Mouse (Mus musculus): ENCODE data around the gene Klf6.

The Klf6 gene

DNA sequence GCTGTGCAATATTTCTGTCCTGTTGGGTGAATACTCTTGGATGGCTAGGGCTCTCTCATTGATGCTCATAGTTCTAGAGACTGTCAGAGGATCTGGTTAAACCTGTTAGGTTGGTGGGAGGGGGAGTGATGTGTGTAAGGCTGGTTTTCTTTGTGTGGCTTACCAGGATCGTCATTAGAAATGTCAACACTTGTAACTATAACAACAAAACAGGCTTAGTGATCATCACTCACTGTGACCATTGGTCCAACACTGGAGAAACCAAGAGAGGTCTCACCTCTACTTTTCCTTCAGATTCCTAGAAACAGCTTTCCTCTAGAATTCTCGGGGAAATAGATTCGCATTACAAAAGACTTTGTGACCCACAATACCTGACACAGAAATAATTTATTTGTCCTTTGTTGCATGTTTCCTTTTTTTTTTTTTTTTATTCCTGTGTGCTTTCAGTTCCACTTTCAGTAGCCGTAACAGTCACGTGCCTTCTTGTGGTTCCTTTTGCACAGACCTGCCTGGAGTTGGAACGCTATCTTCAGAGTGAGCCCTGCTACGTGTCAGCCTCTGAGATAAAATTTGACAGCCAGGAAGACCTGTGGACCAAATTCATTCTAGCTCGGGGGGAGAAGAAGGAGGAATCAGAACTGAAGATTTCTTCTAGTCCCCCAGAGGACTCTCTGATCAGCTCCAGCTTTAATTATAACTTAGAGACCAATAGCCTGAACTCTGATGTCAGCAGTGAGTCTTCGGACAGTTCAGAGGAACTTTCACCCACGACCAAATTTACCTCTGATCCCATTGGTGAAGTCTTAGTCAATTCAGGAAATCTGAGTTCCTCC, 3.2 kb downstream of the Klf6 start:
- peak; percentile 29 for DNase-seq

DNA sequence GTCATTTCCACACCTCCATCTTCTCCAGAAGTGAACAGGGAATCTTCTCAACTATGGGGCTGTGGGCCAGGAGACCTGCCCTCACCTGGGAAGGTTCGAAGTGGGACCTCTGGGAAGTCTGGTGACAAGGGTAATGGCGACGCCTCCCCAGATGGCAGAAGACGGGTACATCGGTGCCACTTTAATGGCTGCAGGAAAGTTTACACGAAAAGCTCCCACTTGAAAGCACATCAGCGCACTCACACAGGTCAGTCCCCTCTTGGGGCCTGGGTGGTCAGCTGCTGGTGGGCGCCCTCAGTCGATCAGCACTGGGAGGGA, 3.8 kb downstream of the Klf6 start:
- no peak for DNase-seq

DNA sequence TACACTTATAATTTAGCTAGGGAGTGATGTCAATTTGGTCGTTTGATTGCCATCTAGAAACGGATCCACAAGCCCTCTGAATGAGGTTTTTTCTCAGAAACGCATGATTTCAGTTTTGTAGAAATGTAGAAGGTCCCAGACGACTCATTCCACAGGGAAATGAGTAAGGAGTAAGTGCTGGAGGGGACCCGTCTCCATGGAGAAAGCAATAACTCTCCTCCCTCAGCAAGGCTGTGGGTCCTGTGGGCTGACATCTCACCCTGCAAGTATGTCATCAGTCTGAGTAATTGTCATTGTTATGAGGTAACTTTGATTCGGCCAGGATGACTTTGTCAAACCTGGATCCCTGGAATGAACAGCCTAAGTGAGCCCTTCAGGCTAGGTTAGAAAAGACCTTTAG, 4.8 kb downstream of the Klf6 start:
- DNase-seq: no peak

DNA sequence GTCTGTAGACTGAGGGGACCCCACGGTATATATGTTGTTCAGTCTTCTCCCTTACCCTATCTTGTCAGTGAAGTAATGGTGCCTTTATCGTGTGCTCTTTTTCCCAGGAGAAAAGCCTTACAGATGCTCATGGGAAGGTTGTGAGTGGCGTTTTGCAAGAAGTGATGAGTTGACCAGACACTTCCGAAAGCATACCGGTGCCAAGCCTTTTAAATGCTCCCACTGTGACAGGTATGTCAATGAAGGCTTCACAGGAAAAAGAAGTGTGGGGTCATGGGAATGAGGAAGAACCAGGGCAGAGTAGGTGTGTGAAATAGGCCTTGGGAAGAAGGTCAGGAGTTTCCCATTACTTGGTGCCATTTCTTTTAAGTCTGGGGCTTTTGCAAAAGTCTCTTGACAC, 5.2 kb downstream of the Klf6 start:
- DNase-seq: no peak

DNA sequence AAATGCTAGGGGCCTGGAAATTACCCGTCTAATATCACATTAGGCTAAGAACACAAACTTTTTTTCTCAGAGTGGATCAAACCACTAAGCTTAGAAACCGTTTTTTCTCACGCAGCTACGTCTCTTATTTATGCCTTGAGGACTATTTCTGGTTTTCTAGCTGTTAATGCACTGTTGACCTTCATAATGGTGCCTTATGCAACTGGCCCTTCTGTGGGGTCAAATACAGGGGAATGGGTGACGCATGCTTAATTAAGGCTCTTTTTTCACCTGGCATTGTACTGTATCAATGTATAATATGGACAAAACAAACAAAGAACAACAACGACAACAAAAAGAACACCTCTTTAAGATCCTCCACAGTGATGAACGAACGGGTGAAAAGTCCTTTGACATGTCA, 7.1 kb downstream of the Klf6 start:
- no peak for DNase-seq

DNA sequence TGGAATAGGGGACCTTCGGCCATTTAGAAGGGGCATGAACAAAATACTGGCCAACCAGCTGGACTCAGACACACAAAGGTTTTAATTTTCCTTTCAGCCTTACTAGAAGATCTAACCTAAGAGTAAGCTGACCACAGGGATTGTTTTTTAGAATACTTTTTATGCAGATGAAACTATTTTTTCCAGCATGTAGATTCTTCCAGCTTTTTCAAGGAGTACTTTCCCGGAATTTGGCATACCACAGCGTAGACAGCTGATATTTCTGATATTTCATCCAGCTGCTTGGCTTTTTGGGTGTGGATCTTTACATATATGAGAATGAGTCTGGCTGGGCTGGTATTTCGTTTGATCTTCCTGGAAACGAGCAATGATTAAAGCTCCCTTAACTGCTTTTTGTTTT, 8.2 kb downstream of the Klf6 start:
- no peak for DNase-seq

DNA sequence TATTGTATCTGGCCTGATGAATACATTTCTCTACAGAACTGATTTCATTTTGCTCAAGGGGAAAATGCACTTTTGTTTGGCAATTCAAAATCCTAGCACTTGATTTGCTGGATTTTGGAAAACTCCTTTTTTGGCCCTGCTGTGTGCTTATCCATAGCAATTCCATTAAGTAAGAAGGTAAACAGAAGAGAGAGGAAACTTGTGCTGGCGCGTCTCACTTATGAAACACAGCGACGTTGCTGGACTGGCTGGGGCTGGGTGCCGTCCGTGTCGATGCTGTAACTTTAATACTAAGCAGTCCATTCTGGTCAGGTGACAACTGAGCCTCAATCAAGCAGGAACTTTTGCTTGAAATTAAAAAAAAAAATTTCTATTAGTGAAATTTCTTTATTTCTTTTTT, 8.6 kb downstream of the Klf6 start:
- no peak for DNase-seq

DNA sequence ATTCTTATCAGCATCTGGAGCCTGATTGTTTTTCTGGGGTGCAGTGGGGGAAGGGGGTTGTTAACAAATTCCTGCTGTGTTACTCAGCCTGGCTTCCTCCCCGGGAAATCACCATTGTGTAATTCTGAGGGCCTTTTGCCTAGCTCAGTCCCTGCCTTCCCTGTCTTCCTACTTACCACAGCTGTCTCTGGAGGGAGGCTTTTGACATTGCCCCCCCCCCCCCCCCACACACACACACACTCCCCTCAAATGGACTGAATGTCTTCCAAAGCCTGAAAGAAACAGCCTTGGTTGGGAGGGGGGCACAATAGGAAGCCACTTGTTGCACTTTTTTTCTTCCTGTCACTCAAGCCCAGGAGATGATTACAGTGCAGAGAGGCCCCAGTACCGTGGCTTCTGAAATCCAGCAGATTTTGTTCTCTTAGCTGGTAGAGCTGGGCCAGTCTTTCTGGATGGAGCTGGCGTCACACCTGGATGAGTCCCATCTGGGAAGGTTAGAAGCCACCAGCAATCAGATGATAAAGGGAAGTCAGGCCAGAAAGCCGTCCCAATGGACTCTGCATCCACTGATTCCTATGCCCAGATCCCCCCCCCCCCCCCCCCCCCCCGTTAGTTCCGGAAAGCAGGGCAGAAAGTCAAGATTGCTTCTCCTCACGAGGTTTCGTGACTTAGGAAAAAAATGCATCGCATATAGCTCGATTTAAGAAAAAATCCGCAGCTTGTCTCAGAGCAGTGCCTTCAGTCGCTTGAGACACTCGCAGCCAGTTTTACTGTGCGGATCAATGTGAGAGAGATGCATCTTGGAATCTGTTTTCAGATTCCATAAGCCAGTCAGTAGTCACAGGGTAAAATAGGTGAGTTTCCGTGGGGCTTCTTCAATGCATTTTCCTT, 9.3 kb downstream of the Klf6 start:
- DNase-seq: peak; percentile 19

DNA sequence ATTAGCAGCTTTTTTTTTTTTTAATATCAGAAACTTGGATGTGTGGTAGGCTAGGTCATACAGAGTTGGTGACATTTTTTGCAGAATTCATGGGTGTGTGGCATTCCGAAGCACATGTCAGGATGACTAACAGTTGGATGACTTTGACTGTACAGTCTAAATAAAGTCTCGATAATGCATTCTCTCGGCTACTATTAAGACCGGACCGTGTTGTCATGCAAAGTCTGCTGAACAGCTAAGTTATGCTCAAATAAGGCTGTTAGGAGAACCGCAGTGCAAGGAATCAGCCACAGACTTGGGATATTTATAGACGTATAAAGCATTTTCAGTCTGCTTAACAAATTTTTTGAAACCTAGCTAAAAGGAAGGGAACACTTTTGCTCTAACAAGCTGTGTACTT, 10.1 kb downstream of the Klf6 start:
- DNase-seq: no peak

DNA sequence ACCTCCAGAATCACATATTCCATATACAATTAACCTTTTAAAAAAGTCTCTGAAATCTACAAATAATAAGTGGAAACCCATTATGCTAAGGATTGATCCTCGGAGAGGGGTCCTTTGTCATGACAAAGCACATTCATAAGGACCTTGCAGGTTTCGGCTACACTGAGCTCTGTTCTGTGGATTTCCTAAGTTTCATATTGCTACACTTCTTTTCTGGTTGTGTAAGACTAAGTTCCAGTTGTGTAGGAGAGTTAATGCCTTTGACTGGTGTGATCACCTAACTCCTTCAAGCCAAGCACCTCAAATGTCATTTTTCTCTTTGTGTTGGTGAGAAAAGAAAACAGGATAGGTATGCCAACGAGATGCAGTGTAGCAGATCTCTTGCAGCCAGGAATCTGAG, 12.4 kb downstream of the Klf6 start:
- DNase-seq: no peak

DNA sequence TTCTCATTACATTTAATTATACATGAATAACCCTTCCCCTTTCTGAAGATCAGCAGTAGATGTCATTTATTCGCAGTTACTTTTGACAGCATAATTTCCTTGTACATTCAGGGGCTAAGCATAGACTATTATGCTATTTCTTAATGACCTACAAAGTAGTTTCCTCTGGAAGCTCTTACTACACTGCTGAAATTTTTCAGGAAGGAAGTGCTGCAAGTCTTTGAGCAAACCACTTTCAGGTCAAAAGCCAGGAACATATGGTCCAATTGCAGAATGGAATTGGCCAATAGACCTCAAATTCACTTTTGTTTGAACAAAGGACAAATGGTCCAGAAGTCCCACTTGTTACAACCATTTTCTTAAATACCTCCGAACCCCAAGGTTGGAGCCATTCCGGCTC, 14.2 kb downstream of the Klf6 start:
- no peak for DNase-seq

DNA sequence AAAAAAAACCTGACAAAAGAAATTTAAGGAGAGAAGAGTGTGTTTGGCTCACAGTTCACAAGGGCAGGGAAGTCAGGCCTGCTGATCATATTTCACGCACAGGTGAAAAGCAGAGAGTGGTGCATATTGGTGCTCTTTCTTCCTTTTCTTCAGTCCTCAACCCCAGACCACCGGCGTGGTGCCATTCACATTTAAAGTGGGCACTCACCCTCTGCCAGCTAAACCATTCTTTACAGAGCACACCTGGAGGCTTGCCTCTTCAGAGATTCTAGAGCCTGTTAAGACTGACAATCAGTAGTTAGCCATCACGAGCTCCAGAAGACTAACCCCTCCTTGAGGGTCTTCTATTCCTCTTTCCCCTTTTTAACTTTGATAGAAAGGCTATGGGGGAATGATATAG, 17.5 kb downstream of the Klf6 start:
- DNase-seq: no peak

DNA sequence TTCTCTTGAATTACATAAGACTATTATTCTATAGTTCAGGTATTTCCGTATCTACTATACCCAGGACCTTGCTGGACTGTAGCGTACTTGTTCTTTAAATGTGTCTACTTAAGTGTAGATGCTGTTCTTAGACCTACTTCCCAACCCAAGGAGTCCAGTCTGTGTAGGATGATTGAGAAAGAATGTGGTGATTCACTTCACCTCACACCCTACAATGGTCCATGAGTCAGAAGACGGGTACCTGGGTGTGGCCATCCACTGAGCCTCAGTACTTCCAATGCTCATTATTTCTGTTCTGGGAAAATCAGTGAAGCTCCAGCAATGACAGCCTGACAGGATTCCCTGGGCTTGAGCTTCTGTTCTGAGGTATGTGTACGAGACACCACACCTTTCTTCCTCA, 25.5 kb downstream of the Klf6 start:
- DNase-seq: no peak

DNA sequence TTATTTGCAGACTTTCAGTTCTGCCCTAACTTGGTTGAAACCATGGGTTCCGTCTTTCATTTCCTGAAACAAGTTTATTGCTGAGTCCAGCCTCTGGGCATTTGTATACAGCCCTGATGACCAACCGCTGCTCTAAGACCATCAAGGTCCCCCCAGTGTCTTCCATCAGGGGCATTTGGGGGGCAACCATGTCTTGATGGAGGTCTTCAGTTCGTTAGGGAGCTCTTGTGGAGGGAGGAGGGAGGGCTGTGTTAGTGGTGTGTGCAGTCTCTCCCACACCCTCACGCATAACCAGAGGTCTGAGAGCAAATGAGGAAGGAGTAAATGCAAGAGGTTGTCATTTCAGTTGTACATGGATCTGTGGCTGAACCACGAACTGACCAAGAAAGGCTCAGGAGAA, 26.9 kb downstream of the Klf6 start:
- DNase-seq: no peak

DNA sequence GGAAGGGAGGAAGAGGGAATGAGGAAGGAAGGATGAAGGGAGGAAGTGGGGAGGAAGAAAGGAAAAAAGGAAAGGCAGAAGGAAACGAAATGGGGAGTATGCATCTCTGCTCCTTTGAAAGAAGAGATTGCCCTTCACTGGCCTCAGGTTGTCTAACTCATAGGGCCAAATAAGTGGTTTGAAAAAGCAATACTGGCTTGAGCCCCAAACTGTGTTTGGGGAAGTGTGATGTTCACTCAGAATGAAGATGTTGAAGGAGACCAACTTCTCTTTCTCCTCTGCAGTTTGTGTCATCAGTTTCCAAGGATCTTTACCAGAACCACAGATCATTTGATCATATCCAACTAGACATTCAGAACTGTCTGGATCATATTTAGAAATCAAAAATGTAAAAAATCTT, 27.4 kb downstream of the Klf6 start:
- DNase-seq: no peak

DNA sequence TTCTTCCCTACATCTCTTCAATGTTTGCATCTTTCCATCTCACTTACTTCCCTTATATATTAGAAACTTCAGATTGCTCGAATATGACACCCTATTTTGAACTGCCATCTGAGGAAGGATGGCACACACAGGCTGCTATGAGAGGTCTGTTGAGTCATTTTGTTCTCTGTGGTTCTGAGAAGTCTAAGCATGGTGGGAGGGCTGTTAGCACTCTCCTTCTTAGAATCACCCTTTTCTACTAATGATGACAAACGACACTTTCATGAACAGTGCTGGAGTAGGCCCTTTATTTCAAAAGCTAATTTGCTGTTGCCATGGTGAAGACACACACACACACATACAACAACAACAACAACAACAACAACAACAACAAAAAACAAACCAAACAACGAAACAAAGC, 28.8 kb downstream of the Klf6 start:
- DNase-seq: no peak

DNA sequence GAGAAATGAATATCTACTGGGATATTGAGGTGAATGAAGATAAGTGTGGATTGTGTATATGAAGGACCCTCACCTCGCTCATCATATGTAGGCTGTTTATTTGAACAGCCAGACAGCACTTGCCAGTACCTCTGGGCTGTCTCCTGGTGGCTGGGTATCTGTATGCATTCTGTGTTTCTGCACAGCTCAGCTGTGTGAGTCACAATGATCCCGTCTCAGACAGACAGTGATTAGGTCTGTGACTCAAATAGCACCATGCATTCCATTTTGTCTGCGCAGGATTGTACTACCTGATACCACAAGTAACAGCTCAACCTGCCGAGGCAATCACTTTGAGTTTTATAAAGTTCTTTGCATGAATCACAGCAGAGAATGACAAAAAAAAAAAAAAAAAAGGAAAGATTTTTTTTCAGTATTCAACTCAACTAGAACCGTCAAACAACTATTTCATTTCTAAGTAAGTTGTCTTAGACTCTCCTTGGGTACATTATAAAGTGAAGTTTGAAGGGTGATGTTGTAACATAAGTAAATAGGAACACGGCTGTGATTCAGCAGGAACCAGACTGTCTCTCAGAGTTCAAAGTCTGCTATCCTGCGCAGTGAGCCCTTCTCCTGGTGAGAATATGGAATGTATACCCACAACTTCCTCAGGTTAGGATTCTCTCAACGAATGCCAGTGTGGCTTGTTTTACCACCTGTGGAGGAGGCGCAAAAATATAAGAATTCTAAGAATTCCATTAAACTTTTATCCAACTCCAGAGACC, 31.6 kb downstream of the Klf6 start:
- no peak for DNase-seq

DNA sequence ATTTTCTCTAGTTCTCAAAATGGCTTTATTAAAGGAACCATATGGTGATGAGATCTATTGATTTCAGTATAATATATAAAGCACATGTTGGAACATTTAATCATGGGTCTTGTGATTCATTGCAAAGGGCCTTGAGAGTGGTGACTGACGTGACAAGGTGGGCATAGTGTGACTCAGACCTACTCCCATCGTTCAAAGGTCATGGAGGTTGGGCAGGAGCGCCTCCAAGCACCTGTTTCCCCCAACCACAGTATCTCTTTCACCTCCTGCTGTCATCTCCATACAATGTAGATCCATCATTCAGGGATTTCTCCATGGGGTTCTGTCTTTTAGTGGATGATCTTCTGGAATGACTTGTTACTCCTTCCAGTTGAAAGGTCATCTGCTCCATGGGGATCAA, 33.6 kb downstream of the Klf6 start:
- no peak for DNase-seq

DNA sequence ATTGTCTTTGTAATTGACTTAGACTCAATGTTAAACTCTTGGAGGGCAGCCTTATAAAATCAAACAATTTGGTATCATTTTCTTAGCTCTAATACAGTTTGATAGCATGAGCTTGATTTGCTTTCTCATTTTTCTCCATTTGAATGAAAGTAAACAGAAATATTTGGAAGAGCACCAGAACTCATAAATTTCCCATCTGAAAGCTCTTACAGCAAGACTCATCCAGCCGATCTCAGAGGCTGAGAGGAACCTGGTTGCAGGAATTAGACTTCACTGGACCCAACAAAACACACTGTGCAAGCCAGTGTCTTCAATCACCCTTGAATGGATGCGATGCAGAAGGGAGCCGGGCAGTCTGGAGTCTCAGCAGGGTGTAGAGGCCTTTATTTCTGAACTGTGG, 34.6 kb downstream of the Klf6 start:
- no peak for DNase-seq

DNA sequence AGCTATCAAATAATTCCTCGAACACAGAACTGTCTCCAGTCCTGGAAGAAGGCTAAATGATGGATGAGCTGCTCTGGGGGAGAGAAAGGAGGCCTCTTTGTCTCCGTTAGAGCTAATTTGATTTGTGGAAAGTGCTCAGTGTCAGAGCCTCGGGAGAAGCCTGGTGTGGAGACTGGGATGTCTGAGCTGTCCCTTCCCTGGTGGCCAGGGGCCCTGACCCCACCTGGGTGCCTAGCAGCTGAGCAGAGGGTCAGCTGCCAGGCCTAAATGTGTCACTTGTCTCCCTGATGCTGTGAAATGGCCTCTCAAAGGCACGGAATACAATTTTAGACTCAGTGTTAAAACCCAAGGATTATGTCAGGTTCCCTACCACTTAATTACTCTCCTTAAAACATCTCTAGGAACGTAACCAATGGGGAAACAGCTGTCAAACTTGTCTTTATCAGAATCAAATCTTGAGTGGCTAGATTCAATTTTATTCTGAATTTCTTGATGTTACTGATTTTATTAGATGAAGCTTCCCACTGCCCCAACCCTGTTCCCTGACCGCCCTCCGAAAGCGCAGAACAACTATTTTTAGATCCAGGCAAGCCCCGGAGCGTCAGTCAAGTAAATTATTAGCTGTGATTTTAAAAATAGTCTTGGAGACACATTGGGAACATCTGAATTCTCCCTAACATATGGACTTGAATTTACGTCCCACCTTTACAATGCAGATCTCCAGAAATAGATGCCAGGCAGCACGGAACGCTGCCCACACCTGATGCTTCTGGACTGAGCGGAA, 36.1 kb downstream of the Klf6 start:
- DNase-seq: no peak

DNA sequence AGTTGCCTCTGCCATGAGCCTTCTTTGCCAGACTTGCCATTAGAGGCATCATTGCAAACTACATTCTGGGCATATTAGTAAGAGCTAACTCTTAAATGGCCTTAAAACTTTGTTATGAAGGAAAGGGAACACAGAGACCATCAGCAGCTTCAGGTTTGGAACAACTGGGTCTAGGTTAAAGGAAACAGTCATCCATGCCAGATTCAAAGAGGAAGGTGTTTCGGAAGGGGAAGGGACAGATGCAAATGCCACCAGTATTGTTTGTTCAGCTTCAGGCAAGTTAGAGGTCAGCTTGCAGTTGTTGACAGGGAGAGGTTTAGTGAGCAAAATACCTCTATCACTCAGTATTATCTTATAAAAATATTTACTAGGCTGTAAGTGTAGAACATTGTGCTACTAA, 37.7 kb downstream of the Klf6 start:
- no peak for DNase-seq

DNA sequence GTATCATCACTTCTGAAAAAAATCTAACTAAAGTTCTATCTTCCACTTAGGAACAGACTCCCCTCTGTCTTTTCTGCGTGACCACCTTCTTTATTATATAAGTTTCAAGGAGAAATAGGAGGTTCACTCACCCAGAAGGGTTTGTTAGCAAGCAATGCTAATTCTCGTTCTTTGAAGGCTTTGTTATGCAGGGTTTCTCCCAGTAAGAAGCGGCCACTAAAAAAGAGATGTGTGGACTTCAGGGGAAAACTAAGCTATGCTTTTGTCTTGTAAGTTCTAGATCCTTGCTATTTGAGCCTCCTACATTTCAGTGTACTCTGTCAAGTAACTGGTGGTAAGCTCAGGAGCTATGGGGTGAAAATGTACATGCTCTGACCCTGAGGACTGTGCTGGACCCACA, 38.4 kb downstream of the Klf6 start:
- DNase-seq: no peak

DNA sequence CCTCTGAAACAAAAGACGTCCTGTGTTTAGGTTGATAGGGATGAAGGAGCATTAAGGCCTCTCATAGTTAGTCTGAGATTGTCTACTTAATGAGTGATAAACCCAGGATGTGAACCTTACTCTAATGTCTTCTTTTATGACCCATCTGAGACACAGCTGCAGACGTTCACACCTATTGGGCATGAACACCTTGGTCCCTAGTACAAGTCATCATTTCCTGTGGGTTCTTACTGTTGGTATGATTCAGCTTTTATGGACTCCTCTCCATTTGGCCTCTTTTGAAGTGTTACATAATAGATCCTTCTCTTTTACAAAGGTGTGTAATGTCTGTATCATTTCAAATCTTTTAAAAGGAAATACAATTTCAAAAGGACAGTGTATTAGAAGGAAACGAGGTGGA, 51.9 kb downstream of the Klf6 start:
- DNase-seq: no peak

All from liver (tissue).